Mouse (Mus musculus): ENCODE data around the gene Paics.

DNA sequence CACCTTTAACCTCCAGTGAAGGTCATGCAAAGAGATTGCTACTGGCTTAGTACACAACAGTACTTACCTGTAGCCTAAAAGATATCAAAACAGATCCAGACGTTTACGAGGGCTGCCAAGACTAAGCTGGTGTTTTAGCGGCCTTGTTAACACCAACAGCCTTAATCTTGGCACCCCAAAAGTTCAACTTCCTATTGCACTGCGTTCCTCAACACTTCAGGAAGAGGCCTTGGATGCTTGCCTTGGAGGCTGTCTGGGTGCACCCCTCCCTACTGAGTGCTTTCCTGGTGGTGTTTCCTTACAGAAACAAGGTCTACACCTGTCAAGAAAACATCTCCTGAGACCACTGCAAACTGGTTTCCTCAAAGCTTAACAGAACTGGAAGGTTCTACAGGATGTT, 4.0 kb upstream of the Paics start:
- no peak for TF ChIP-seq MAFK (IDR thresholded peaks at IDR 0.05; ENCODE audit: insufficient read depth, low read depth, low read length)
- TF ChIP-seq ZNF384 (IDR thresholded peaks at IDR 0.05; ENCODE audit: low read depth, low read length) = no peak
- no peak for TF ChIP-seq HCFC1 (IDR thresholded peaks at IDR 0.05; ENCODE audit: borderline replicate concordance, insufficient read depth, low read length)
- TF ChIP-seq CHD2 (IDR thresholded peaks at IDR 0.05; ENCODE audit: low read depth, low read length) = no peak
- TF ChIP-seq ZC3H11A (IDR thresholded peaks at IDR 0.05; ENCODE audit: borderline replicate concordance, low read depth, low read length) = no peak
